Mouse (Mus musculus): Measurements from ENCODE around the gene Vmn2r82. TPM values are rescaled to one million over a fixed set of nuclear protein-coding genes. Genes with fewer than 3 reads are reported as not detected.
"Not testable (repeated sequence)": the region's sequence is repeated elsewhere in the genome, so short reads cannot be mapped to it uniquely, and the experiment has no call there.

The Vmn2r82 gene
- polyA plus RNA-seq (2011; ENCODE audit: insufficient read depth, insufficient read length, low read depth, missing spikeins), result not detected in 2 replicates

DNA sequence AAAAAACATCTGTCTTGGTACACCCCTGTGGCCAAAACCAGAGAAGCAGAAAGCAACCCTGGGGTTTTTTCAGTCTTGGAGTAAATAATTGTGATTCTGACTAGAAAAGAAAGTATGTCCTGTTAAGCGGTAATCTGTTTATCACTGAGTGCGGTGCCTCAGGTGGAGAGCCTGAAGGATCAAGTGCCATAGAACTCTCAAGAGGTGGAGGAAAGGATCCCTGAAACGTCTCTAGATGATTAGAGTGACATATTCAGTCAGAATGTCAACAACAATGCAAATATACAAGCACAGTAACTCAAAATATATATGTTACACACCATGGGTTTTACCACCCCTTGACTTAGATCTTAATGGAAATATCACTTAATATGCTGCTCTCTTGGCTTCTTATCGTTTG is at the start of gene Vmn2r82:
TSS of gene Vmn2r82 (plus strand) at position 301 of the 400 bp plus-strand sequence.
- H3K9ac ChIP-seq (ENCODE audit: low read depth, poor library complexity, severe bottlenecking); H3K27me3 ChIP-seq (ENCODE audit: control insufficient read depth, insufficient read depth, low read length, poor library complexity, severe bottlenecking); H3K4me1 ChIP-seq (ENCODE audit: control insufficient read depth, insufficient read depth, low read length); H3K27ac ChIP-seq (ENCODE audit: insufficient read depth, low read length); H3K36me3 ChIP-seq (ENCODE audit: control insufficient read depth, insufficient read depth, low read length, poor library complexity, severe bottlenecking); H3K4me3 ChIP-seq (ENCODE audit: low read depth, low read length); H3K9me3 ChIP-seq (replicated peaks; ENCODE audit: control insufficient read depth, insufficient read depth, low read length, poor library complexity, severe bottlenecking): not testable (repeated sequence)

DNA sequence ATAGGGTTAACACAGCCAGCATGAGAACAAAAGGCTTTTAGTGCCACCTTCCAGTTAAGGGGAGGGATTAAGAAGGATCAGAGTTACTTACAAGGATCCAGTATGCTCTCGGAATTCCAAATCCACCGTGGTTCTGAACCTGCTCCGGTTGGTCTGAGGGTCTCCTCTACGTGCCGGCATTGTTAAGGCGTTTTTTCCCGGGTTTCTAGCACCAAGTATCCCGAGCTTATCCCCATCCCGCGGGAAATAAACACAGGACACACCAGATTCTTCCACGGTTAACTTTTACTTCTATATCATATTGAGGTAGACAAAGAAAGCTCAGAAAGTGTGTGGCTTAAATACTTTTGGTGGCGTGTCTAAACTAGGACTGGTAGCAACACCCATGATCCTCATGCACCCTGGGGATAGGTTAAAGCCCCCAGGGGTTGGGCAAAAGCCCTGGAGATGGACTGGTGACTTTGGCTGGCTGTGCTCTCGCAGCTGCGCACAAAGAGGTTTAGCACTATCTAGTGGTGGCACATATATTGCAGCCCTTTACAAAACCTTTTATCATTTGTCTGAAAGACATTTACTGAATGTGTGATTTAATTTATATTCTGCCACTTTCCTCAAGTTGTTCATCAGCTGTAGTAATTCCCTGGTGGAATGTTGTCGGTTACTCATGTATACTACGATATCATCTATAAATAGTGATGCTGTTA is 34.1 kb upstream of the Vmn2r82 start:
- not testable (repeated sequence) for H3K27me3 ChIP-seq (ENCODE audit: control insufficient read depth, insufficient read depth, low read length, poor library complexity, severe bottlenecking); H3K27ac ChIP-seq (ENCODE audit: insufficient read depth, low read length); H3K9ac ChIP-seq (ENCODE audit: low read depth, poor library complexity, severe bottlenecking); H3K36me3 ChIP-seq (ENCODE audit: control insufficient read depth, insufficient read depth, low read length, poor library complexity, severe bottlenecking); H3K9me3 ChIP-seq (replicated peaks; ENCODE audit: control insufficient read depth, insufficient read depth, low read length, poor library complexity, severe bottlenecking); H3K4me1 ChIP-seq (ENCODE audit: control insufficient read depth, insufficient read depth, low read length)
- peak overlapping the region; percentile 57 for H3K4me3 ChIP-seq (ENCODE audit: low read depth, low read length)

DNA sequence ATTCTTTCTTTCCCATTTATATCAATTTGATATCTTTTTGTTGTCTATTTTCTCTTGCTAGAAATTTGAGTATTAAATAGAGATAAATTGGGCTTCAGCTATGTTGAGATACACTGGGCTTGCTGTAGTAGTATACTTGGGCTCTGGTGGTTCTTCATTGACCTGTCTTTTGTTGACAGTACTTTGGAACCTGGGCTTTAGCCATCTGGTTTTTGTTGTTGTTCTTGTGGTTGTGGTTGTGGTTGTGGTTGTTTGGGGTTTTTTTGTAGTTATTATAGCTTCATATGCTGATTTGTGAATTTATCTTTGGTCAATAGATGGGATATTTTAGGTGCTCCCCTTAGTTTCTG is 33.6 kb upstream of the Vmn2r82 start:
- no peak for TF ChIP-seq CTCF (IDR thresholded peaks at IDR 0.05; ENCODE audit: low read depth, low read length)
- TF ChIP-seq EP300 (IDR thresholded peaks at IDR 0.05; ENCODE audit: insufficient read depth, low read depth, low read length), result no peak
- no peak for TF ChIP-seq POLR2A (IDR thresholded peaks at IDR 0.05; ENCODE audit: insufficient read depth, low read length)
- Histone ChIP-seq H3K4me1 (ENCODE audit: control insufficient read depth, insufficient read depth, low read length) (no peaks in the 10 kb centered on the region), H3K9ac (ENCODE audit: low read depth, poor library complexity, severe bottlenecking) (no peak overlapping the region), H3K36me3 (ENCODE audit: control insufficient read depth, insufficient read depth, low read length, poor library complexity, severe bottlenecking) (no peaks in the 10 kb centered on the region), H3K27ac (ENCODE audit: insufficient read depth, low read length) (no peak overlapping the region), H3K4me3 (ENCODE audit: low read depth, low read length) (no peak overlapping the region), H3K27me3 (ENCODE audit: control insufficient read depth, insufficient read depth, low read length, poor library complexity, severe bottlenecking) (no peaks in the 10 kb centered on the region), H3K9me3 (replicated peaks; ENCODE audit: control insufficient read depth, insufficient read depth, low read length, poor library complexity, severe bottlenecking) (no peaks in the 10 kb centered on the region)

DNA sequence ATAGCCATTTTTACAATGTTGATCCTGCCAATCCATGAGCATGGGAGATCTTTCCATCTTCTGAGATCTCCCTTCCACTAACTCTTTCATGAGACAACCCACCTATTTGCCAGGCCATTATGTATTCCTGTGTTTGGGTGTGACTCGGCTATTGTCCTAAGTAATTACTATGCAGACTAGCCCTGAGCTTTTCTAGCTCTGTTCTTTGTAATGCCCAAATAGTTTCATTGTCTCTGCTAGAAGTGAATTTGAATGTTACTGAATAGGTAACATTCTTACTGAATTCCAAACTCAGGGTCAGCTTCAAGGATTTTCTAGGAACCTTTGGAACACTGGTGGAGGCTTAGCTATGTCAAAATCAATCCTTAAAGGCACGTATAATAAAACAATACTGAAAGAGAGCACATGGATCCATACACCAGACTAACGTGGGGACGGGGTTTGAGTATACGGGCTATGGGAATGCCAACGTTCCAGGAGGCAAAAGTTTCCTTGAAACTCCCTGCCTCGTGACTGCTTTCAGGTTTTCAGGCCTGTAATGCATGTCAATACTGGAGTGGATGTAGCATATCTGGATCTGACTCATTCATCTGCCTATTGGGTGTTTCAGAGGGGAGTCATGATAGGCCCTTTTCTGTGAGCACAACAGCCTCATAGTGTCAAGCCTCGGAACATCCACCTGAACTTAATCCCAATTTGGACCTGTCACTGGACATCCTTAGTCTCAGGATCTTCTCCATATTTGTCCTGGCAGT is 43.8 kb downstream of the Vmn2r82 start:
- not testable (repeated sequence) for H3K9ac ChIP-seq (ENCODE audit: low read depth, poor library complexity, severe bottlenecking); H3K4me3 ChIP-seq (ENCODE audit: low read depth, low read length)
- H3K9me3 ChIP-seq (replicated peaks; ENCODE audit: control insufficient read depth, insufficient read depth, low read length, poor library complexity, severe bottlenecking), result peaks cover 10% of the 10 kb centered on the region

DNA sequence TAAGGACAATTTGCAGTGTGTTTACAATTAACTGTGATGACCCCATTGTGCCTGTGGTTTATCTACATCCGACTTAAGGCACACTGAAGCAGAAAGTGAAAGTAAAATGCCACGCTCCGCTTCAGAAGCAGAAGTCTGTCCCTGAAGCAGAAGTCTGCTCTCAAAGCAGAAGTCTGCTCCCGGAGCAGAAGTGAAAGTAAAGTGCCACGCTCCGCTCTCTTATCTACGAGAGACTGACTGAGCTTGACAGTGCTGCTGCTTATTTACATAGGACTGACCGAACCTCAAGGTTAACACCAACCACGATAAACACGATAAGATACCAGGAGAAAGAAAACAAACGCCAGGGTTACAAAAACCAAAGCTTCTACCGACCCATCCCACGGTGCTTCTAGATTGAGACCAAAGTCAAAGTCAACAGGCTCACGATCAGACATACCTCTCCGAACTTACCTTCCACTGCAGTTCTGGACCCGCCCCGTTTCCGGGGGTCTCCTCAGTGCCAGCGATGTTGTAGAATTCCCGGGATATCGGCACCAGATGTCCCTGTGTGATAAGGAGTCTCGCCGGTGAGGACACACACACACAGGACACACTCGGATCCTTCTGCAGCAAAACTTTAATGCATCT is 60.9 kb downstream of the Vmn2r82 start:
- Histone ChIP-seq H3K36me3 (ENCODE audit: control insufficient read depth, insufficient read depth, low read length, poor library complexity, severe bottlenecking) (no peaks in the 10 kb centered on the region), H3K27ac (ENCODE audit: insufficient read depth, low read length) (no peak overlapping the region), H3K4me1 (ENCODE audit: control insufficient read depth, insufficient read depth, low read length) (no peaks in the 10 kb centered on the region), H3K4me3 (ENCODE audit: low read depth, low read length) (no peak overlapping the region), H3K9me3 (replicated peaks; ENCODE audit: control insufficient read depth, insufficient read depth, low read length, poor library complexity, severe bottlenecking) (peaks cover 16% of the 10 kb centered on the region), H3K9ac (ENCODE audit: low read depth, poor library complexity, severe bottlenecking) (no peak overlapping the region), H3K27me3 (ENCODE audit: control insufficient read depth, insufficient read depth, low read length, poor library complexity, severe bottlenecking) (no peaks in the 10 kb centered on the region)
- TF ChIP-seq POLR2A (IDR thresholded peaks at IDR 0.05; ENCODE audit: insufficient read depth, low read length) (no peak), EP300 (IDR thresholded peaks at IDR 0.05; ENCODE audit: insufficient read depth, low read depth, low read length) (no peak), CTCF (IDR thresholded peaks at IDR 0.05; ENCODE audit: low read depth, low read length) (no peak)

More for the DNA sequence above, 43.8 kb downstream of the Vmn2r82 start:
- not testable (repeated sequence) for H3K27me3 ChIP-seq (ENCODE audit: control insufficient read depth, insufficient read depth, low read length, poor library complexity, severe bottlenecking); H3K4me1 ChIP-seq (ENCODE audit: control insufficient read depth, insufficient read depth, low read length); H3K36me3 ChIP-seq (ENCODE audit: control insufficient read depth, insufficient read depth, low read length, poor library complexity, severe bottlenecking)
- H3K27ac ChIP-seq (ENCODE audit: insufficient read depth, low read length), result peak overlapping the region; percentile 92

DNA sequence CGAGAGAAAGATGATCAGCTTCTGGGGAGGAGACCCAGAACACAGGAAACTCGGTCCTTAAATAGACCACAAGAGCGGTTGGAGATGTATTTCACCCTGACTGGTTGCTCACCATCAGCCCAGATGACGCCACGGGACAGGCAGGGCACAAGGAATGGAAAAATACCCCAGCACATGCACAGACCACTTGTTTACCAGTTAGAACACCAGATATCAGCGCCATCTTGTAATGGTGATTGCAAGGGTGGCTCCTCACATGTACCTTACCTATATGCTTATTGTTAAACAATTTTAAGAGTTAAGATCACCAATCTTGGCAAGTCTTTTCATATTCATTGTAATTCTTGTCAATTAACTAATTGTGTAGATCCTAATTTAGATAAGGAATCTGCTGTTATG is 61.5 kb downstream of the Vmn2r82 start:
- not testable (repeated sequence) for H3K27me3 ChIP-seq (ENCODE audit: control insufficient read depth, insufficient read depth, low read length, poor library complexity, severe bottlenecking); H3K36me3 ChIP-seq (ENCODE audit: control insufficient read depth, insufficient read depth, low read length, poor library complexity, severe bottlenecking); H3K4me1 ChIP-seq (ENCODE audit: control insufficient read depth, insufficient read depth, low read length); H3K27ac ChIP-seq (ENCODE audit: insufficient read depth, low read length); H3K9ac ChIP-seq (ENCODE audit: low read depth, poor library complexity, severe bottlenecking); H3K4me3 ChIP-seq (ENCODE audit: low read depth, low read length)
- H3K9me3 ChIP-seq (replicated peaks; ENCODE audit: control insufficient read depth, insufficient read depth, low read length, poor library complexity, severe bottlenecking), result peaks cover 12% of the 10 kb centered on the region

DNA sequence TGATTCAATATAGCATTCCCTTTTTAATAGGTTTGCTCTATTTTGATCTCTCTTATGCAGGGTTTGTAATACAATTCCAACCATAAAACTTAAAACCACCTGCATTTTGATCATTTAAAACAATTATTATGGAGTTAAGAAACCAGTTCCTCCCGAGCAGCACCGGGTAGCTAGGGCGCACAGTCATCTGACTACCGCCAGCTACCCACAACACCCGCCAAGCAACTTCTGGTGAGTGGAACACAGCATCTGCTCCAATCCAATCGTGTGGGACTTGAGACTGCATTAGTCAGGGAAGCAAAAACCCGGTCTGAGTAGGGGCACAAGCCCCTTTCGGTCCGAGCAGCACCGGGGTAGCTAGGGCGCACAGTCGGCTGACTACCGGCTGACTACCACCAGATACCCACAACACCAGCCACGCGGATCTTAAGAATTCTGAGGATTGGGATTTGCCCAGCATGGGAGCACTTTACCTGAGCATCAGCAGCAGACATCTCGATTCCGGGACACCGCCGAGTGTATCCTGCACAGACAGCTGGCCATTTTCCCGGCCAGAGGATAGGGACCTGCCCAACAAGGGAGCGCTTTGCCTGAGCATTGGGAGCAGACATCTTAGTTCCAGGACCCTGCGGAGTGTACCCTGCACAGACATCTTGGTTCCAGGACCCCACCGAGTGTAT is 79.0 kb downstream of the Vmn2r82 start:
- H3K27me3 ChIP-seq (ENCODE audit: control insufficient read depth, insufficient read depth, low read length, poor library complexity, severe bottlenecking); H3K9me3 ChIP-seq (replicated peaks; ENCODE audit: control insufficient read depth, insufficient read depth, low read length, poor library complexity, severe bottlenecking); H3K4me1 ChIP-seq (ENCODE audit: control insufficient read depth, insufficient read depth, low read length); H3K36me3 ChIP-seq (ENCODE audit: control insufficient read depth, insufficient read depth, low read length, poor library complexity, severe bottlenecking); H3K27ac ChIP-seq (ENCODE audit: insufficient read depth, low read length): not testable (repeated sequence)
- H3K4me3 ChIP-seq (ENCODE audit: low read depth, low read length), result peak overlapping the region; percentile 96
- H3K9ac ChIP-seq (ENCODE audit: low read depth, poor library complexity, severe bottlenecking), result peak overlapping the region; percentile 83

Data from ES-Bruce4 (cell line).